Mouse (Mus musculus) limb, embryonic 12.5 days (tissue): ENCODE data around the gene Ogdh. TPM values are rescaled to one million over a fixed set of nuclear protein-coding genes. Genes with fewer than 3 reads are reported as not detected.

Experiments
- ATAC-seq: fragments of 200-750 bp; cut with Nextera tagmentation; 2 replicates; pipeline ENCODE4 v1.8.0; 2017; ENCODE audit warnings: low read depth, moderate TSS enrichment; ENCODE audit not compliant: insufficient number of reproducible peaks, insufficient read depth, low FRiP score, low TSS enrichment
- H3K27ac ChIP-seq: fragments of 300-500 bp; sonication (generic); 2 replicates; pipeline ENCODE4 v1.5.1; 2016; ENCODE audit warnings: mild to moderate bottlenecking, moderate library complexity
- H3K27me3 ChIP-seq: fragments of 300-500 bp; sonication (generic); 2 replicates; pipeline ENCODE4 v1.6.1; 2016; ENCODE audit warnings: mild to moderate bottlenecking, moderate library complexity
- H3K36me3 ChIP-seq: fragments of 300-500 bp; sonication (generic); 2 replicates; pipeline ENCODE4 v1.6.1; 2016; ENCODE audit warnings: mild to moderate bottlenecking, moderate library complexity
- H3K4me1 ChIP-seq: fragments of 300-500 bp; sonication (generic); replicated peaks from 2 replicates; pipeline ENCODE4 v1.6.1; 2016
- H3K4me2 ChIP-seq: fragments of 300-500 bp; sonication (generic); 2 replicates; pipeline ENCODE4 v1.6.1; 2016; ENCODE audit warnings: mild to moderate bottlenecking, moderate library complexity
- H3K4me3 ChIP-seq: fragments of 300-500 bp; sonication (generic); replicated peaks from 2 replicates; pipeline ENCODE4 v1.5.1; 2016; ENCODE audit warnings: mild to moderate bottlenecking
- H3K9ac ChIP-seq: fragments of 300-500 bp; sonication (generic); replicated peaks from 2 replicates; pipeline ENCODE4 v1.6.1; 2016; ENCODE audit warnings: mild to moderate bottlenecking, moderate library complexity
- H3K9me3 ChIP-seq: fragments of 300-500 bp; sonication (generic); 2 replicates; pipeline ENCODE4 v1.6.1; 2016; ENCODE audit warnings: mild to moderate bottlenecking, moderate library complexity
- WGBS: fragments of 180-500 bp; shearing (Covaris S2); methylation state at CpG from one replicate; pipeline ENCODE4 v1.1.7; 2016; 5-methylcytosine and 5-hydroxymethylcytosine counted together
- polyA plus RNA-seq: library from polyadenylated mRNA; unstranded; fragments of >200 nt; fragmentation: Nextera tagmentation; extraction: Ambion mirVana; gene quantifications from 2 replicates; pipeline ENCODE4 v1.2.1, GENCODE M21; 2016

Gene Ogdh
- polyA plus RNA-seq, 1 experiment from 2014 or later: 94.0 TPM

GRCm38 (mm10) chr11:6273607-6274006 lies 17.8 kb upstream of the Ogdh start:
- H3K4me3 ChIP-seq: peak overlapping the region; percentile 90
- H3K36me3 ChIP-seq: peaks cover 35% of the 10 kb centered on the region
- H3K4me2 ChIP-seq: peak overlapping the region; percentile 90
- no peak for ATAC-seq
- WGBS: 73% methylated on average over 11 of the region's 11 CpGs
- no peaks in the 10 kb centered on the region for H3K27me3 ChIP-seq
- H3K9ac ChIP-seq: peak overlapping the region; percentile 90
- H3K4me1 ChIP-seq: peaks cover 20% of the 10 kb centered on the region
- H3K27ac ChIP-seq: no peak overlapping the region
- H3K9me3 ChIP-seq: no peaks in the 10 kb centered on the region

- WGBS: under 1% methylated on average over 39 of the region's 39 CpGs
- no peaks in the 10 kb centered on the region for H3K9me3 ChIP-seq
- peaks cover 20% of the 10 kb centered on the region for H3K4me1 ChIP-seq
- peak within 1 kb of the TSS; percentile 90 for H3K9ac ChIP-seq
- H3K27me3 ChIP-seq: no peaks in the 10 kb centered on the region
- H3K36me3 ChIP-seq: peaks cover 31% of the 10 kb centered on the region
- peak within 1 kb of the TSS; percentile 90 for H3K4me2 ChIP-seq
- peak within 1 kb of the TSS; percentile 90 for H3K4me3 ChIP-seq
- H3K27ac ChIP-seq: peak within 1 kb of the TSS; percentile 78; the same call in 1 of the 2 replicates
- peak; percentile 92 for ATAC-seq
Observed at GRCm38 (mm10) chr11:6274387-6275093, 16.9 kb upstream of the Ogdh start, which contains the start of gene Tmed4. Gene Tmed4 (minus strand): TSS chr11:6274870.

- Histone ChIP-seq H3K27me3 (no peaks in the 10 kb centered on the region), H3K4me3 (peak overlapping the region; percentile 90), H3K9ac (peak overlapping the region; percentile 47; the same call in 1 of the 2 replicates), H3K36me3 (peaks cover 31% of the 10 kb centered on the region), H3K4me1 (peaks cover 20% of the 10 kb centered on the region), H3K9me3 (peaks cover 4% of the 10 kb centered on the region; the same call in 1 of the 2 replicates), H3K27ac (peak overlapping the region; percentile 78; the same call in 1 of the 2 replicates), H3K4me2 (peak overlapping the region; percentile 90)
- ATAC-seq: no peak; the same call in 1 of the 2 replicates
- WGBS: 28% methylated on average over 7 of the region's 7 CpGs
Observed at GRCm38 (mm10) chr11:6275094-6275484, 16.3 kb upstream of the Ogdh start.

- peaks cover 7% of the 10 kb centered on the region; the same call in 1 of the 2 replicates for H3K9me3 ChIP-seq
- WGBS: 78% methylated on average over 3 of the region's 3 CpGs
- H3K27ac ChIP-seq: no peak overlapping the region
- H3K4me3 ChIP-seq: no peak overlapping the region
- peaks cover 18% of the 10 kb centered on the region for H3K36me3 ChIP-seq
- ATAC-seq: no peak
- H3K27me3 ChIP-seq: no peaks in the 10 kb centered on the region
- H3K9ac ChIP-seq: no peak overlapping the region
- peaks cover 20% of the 10 kb centered on the region for H3K4me1 ChIP-seq
- no peak overlapping the region for H3K4me2 ChIP-seq
Observed at GRCm38 (mm10) chr11:6276466-6276865, 15.0 kb upstream of the Ogdh start.

GRCm38 (mm10) chr11:6282940-6283339 lies 8.5 kb upstream of the Ogdh start:
- no peak for ATAC-seq
- Histone ChIP-seq H3K4me2 (no peak overlapping the region), H3K4me1 (no peaks in the 10 kb centered on the region), H3K9ac (no peak overlapping the region), H3K36me3 (no peaks in the 10 kb centered on the region), H3K27me3 (no peaks in the 10 kb centered on the region), H3K27ac (no peak overlapping the region), H3K9me3 (peaks cover 7% of the 10 kb centered on the region; the same call in 1 of the 2 replicates), H3K4me3 (no peak overlapping the region)
- WGBS: 90% methylated on average over 3 of the region's 3 CpGs

GRCm38 (mm10) chr11:6290138-6290537 lies 1.3 kb upstream of the Ogdh start:
- no peak for ATAC-seq
- WGBS: 92% methylated on average over 3 of the region's 3 CpGs

GRCm38 (mm10) chr11:6290883-6291282 lies 550 bp upstream of the Ogdh start:
- H3K9ac ChIP-seq: peak overlapping the region; percentile 62
- ATAC-seq: no peak
- no peaks in the 10 kb centered on the region for H3K27me3 ChIP-seq
- H3K27ac ChIP-seq: peak overlapping the region; percentile 81
- H3K9me3 ChIP-seq: no peaks in the 10 kb centered on the region
- peak overlapping the region; percentile 76 for H3K4me3 ChIP-seq
- 30% methylated on average over 3 of the region's 3 CpGs for WGBS
- peak overlapping the region; percentile 83 for H3K4me2 ChIP-seq
- peaks cover 4% of the 10 kb centered on the region; the same call in 1 of the 2 replicates for H3K4me1 ChIP-seq
- no peaks in the 10 kb centered on the region for H3K36me3 ChIP-seq

More at GRCm38 (mm10) chr11:6290138-6290537, 1.3 kb upstream of the Ogdh start:
- Histone ChIP-seq H3K4me1 (peaks cover 4% of the 10 kb centered on the region; the same call in 1 of the 2 replicates), H3K27ac (no peak overlapping the region), H3K36me3 (no peaks in the 10 kb centered on the region), H3K27me3 (no peaks in the 10 kb centered on the region), H3K9me3 (no peaks in the 10 kb centered on the region), H3K9ac (no peak overlapping the region), H3K4me3 (no peak overlapping the region), H3K4me2 (no peak overlapping the region)

GRCm38 (mm10) chr11:6292116-6292987 lies 919 bp downstream of the Ogdh start:
- H3K27ac ChIP-seq: peak overlapping the region; percentile 81
- peaks cover 4% of the 10 kb centered on the region; the same call in 1 of the 2 replicates for H3K4me1 ChIP-seq
- H3K4me2 ChIP-seq: peak overlapping the region; percentile 83
- H3K27me3 ChIP-seq: no peaks in the 10 kb centered on the region
- 17% methylated on average over 33 of the region's 33 CpGs for WGBS
- H3K9me3 ChIP-seq: no peaks in the 10 kb centered on the region
- peak overlapping the region; percentile 76 for H3K4me3 ChIP-seq
- peak; percentile 67; the same call in 1 of the 2 replicates for ATAC-seq
- H3K36me3 ChIP-seq: peaks cover 6% of the 10 kb centered on the region
- H3K9ac ChIP-seq: peak overlapping the region; percentile 62

GRCm38 (mm10) chr11:6292988-6293349 lies 1.5 kb downstream of the Ogdh start:
- Histone ChIP-seq H3K4me3 (peak overlapping the region; percentile 76; the same call in 1 of the 2 replicates), H3K9me3 (no peaks in the 10 kb centered on the region), H3K4me1 (peaks cover 4% of the 10 kb centered on the region; the same call in 1 of the 2 replicates), H3K36me3 (peaks cover 12% of the 10 kb centered on the region), H3K27ac (no peak overlapping the region), H3K27me3 (no peaks in the 10 kb centered on the region), H3K4me2 (peak overlapping the region; percentile 83), H3K9ac (no peak overlapping the region)
- WGBS: 97% methylated on average over 4 of the region's 4 CpGs
- no peak for ATAC-seq

- 90% methylated on average over 2 of the region's 2 CpGs for WGBS
- H3K27ac ChIP-seq: no peak overlapping the region
- no peak overlapping the region for H3K4me3 ChIP-seq
- H3K9ac ChIP-seq: no peak overlapping the region
- peaks cover 4% of the 10 kb centered on the region; the same call in 1 of the 2 replicates for H3K4me1 ChIP-seq
- H3K36me3 ChIP-seq: peaks cover 19% of the 10 kb centered on the region
- H3K4me2 ChIP-seq: no peak overlapping the region
- no peaks in the 10 kb centered on the region for H3K27me3 ChIP-seq
- no peaks in the 10 kb centered on the region for H3K9me3 ChIP-seq
- no peak for ATAC-seq
Observed at GRCm38 (mm10) chr11:6293601-6294000, 2.2 kb downstream of the Ogdh start.

- Histone ChIP-seq H3K4me1 (peaks cover 4% of the 10 kb centered on the region; the same call in 1 of the 2 replicates), H3K27me3 (no peaks in the 10 kb centered on the region), H3K4me3 (no peak overlapping the region), H3K9me3 (no peaks in the 10 kb centered on the region), H3K4me2 (no peak overlapping the region), H3K36me3 (peaks cover 28% of the 10 kb centered on the region), H3K27ac (no peak overlapping the region), H3K9ac (no peak overlapping the region)
- WGBS: 88% methylated on average over 4 of the region's 4 CpGs
- no peak for ATAC-seq
Observed at GRCm38 (mm10) chr11:6294632-6295031, 3.2 kb downstream of the Ogdh start.
